Mouse (Mus musculus): ENCODE results near the gene Cxcl10.
A peak's percentile ranks its signal among the peaks of the same experiment; 100 is the strongest.
"Not testable (repeated sequence)": the region's sequence is repeated elsewhere in the genome, so short reads cannot be mapped to it uniquely, and the experiment has no call there.

Gene Cxcl10

DNA sequence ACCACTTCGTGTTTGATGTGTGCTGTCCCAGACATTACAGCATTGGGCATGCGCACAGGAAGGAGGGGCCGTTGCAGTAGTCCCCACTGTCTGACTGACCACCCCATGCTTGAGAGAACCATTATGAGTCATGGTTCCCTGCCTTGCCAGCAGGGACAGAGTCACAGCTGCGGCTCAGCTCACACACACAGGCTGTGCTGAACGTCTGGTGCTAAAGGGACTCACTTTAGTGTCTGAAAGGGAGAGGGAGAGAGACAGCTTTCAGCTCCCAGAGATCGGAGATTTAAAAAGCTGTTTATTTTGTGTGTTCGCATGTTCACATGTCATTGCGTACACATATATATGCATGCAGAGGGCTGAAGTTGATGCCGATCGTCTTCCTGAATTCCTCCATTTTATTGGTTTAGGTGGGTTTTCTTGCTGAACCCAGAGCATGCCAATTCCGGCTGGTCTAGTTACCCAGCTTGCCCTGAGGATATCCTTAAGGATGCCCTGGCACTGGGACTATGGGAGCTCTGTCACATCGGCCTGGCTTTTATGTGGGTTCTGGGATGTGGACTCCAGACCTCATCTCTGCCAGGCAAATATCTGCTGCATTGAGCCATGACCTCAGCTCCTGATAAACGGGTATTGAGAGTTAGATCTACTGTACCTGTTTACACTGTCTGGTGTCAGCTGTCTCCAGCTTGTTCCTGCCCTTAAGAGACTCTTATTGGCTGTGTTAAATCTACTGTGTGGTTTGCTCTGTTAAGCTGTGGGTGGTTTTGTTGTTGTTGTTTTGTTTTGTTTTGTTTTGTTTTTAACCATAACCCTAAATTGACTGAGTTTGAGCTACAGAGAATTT is 20.7 kb upstream of the Cxcl10 start:
- peak; percentile 53 for DNase-seq (ENCODE audit: low spot score)

GRCm38 (mm10) chr5:92368392-92368791 is 19.7 kb upstream of the Cxcl10 start:
- no peak for DNase-seq (ENCODE audit: low spot score)

DNA sequence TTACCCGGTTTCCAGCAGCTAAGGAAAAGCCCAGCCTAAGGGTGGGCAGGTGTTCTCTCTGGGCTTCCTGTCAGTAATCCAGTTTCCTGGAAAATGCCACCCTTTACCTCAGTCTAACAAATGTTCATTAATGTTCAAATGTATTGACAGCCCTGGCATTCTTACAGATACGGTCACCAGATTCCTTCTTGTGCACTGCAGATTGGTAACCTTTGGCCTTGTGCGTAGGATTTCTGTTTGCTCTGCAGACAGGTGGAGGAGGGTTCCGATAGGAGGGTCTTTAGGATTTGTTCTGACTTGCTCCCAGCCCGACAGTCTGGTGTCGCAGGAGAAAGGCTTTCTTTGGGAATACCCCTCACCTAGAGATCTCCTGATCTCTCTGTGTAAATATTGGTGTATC is 17.9 kb upstream of the Cxcl10 start:
- no peak for DNase-seq (ENCODE audit: low spot score)

GRCm38 (mm10) chr5:92365146-92365705 is 16.5 kb upstream of the Cxcl10 start:
- no peak for DNase-seq (ENCODE audit: low spot score)

GRCm38 (mm10) chr5:92364011-92364410 is 15.3 kb upstream of the Cxcl10 start:
- DNase-seq (ENCODE audit: low spot score), result no peak

DNA sequence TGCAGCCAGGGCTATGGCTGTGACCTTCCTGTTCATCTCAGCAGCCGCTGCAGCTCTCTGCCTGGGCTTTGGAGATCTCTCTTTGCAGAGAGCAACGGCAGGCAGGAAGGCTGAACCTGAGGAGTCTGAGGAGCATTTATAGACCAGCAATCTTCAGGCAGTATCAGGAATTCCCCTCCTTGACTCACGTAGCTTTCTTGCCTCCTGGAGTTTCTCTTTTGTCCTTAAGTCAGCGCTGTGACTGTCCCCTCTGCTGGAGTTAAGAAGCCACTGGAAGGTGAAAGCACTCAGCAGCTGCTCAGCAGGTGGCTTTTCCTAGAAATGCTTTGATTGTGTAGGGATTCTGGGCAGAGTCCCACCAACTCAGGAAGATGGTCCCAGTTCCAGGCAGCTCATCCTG is 14.5 kb upstream of the Cxcl10 start:
- DNase-seq (ENCODE audit: low spot score), result no peak

- DNase-seq (ENCODE audit: low spot score), result no peak
These were observed 10.2 kb upstream of the Cxcl10 start for GRCm38 (mm10) chr5:92358767-92359455.

DNA sequence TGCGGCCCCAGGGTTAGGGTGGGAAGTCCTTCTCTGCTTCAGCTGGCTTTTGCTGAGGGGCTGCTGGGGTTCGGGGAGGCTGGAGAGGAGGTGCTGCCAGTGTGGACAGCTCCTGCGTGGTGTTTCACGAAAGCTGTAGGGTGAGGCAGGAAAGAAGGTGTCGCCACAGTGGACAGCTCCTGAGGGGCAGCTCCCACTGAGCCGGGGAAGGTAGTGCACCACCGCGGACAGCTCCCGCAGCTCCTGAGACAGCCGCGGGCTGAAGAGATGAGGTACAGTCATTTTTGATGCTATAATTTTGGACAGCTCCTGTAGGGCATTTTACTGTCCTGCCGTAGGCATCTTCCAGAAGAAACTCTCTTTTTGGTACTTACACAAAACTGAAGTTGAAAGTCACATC is 9.3 kb upstream of the Cxcl10 start:
- no peak for DNase-seq (ENCODE audit: low spot score)

- peak; percentile 12 for DNase-seq (ENCODE audit: low spot score)
These were observed 4.8 kb upstream of the Cxcl10 start for GRCm38 (mm10) chr5:92353517-92353916.

- DNase-seq (ENCODE audit: low spot score), result not testable (repeated sequence)
These were observed 4.0 kb upstream of the Cxcl10 start for GRCm38 (mm10) chr5:92352716-92353115.

DNA sequence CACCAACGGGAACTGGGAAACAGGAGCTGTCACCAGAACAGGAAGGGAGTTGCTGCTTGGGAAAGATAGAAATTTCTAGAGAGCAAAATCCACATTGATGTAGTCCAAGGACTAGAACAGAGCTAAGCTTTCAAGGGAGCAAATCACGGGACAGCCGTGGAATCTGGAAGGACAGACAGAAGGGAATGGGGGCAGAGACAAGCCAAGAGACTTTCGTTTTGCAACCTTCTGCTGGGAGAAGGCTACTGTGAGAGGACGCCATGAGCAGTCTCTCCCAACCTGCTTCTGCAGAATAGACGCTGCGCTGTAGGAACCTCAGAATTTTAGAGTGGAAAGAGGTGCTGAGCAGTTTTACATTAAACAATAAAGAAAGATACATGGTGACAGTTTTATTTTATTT is 1.0 kb upstream of the Cxcl10 start:
- no peak for DNase-seq (ENCODE audit: low spot score)

GRCm38 (mm10) chr5:92345006-92345405 is 3.7 kb downstream of the Cxcl10 start:
- DNase-seq (ENCODE audit: low spot score), result no peak

DNA sequence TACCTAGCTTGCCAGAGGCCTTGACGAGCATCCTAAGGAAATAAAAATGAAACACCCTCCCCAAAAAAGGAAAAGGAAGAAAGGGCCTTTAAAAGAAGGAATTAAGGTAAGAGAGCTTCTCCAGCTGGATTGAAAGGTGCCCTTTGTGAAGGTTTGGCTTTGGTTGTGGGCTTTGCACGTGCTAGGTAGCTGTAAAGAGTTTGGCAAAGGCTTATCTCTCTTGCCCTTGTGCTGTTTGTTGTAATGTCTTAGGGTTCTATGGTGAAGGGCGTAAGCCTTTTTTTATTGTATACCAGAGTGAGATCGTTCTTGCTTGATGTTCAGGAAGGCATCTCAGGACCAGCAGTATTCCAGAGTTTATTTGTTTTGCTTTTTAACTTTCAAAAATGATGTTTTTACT is 8.1 kb downstream of the Cxcl10 start:
- no peak for DNase-seq (ENCODE audit: low spot score)

- DNase-seq (ENCODE audit: low spot score), result no peak
These were observed 11.9 kb downstream of the Cxcl10 start for GRCm38 (mm10) chr5:92336743-92337142.

- no peak for DNase-seq (ENCODE audit: low spot score)
These were observed 16.3 kb downstream of the Cxcl10 start for GRCm38 (mm10) chr5:92332359-92332840.

GRCm38 (mm10) chr5:92331635-92332338 is 16.9 kb downstream of the Cxcl10 start, which contains the start of gene Art3:
Art3 (plus strand) TSS chr5:92331827.
- DNase-seq (ENCODE audit: low spot score), result no peak

GRCm38 (mm10) chr5:92331122-92331521 is 17.6 kb downstream of the Cxcl10 start:
- no peak for DNase-seq (ENCODE audit: low spot score)

DNA sequence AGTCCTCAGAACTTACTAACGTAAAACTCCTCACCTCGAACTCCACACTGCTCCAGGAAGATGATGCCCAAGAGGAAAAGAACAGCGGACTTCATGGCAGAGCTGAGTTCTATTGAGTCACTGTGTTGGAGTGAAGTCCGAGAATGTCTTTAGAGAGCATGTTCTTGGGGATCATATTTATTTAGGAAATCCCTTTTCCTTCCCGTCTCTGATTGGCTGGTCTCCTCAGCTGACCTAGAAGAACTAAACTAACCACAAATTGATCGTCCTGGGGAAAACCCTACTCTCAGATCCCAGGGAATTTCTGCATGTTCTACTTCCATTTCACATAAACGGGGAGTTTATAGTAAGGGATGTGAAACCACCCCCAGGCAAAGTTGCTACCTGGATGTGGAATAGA is 20.8 kb downstream of the Cxcl10 start, which contains the start of gene Cxcl9:
Gene Cxcl9, minus strand, starts transcription at position 151 of the 400 bp plus-strand sequence.
- no peak for DNase-seq (ENCODE audit: low spot score)

GRCm38 (mm10) chr5:92327367-92327766 is 21.3 kb downstream of the Cxcl10 start:
- DNase-seq (ENCODE audit: low spot score), result no peak

DNA sequence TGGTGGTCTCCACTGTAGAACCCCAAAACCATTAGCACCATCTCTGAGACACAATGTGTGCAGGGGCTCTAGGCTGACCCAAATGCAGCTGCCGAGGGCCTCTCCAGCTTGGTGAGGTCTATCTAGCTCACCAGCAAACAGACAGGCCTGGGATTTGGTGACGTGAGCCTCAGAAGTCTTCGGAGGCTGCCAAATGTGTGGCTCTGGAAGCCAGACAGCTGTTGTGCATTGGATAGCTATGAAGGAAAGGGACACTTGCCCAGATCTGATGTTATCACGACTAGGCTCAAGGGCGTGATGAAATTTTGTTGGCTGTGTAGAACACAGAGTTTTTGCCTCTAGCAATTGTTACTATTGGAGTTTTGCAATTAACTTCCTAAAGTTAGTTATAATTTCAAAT is 25.4 kb downstream of the Cxcl10 start:
- no peak for DNase-seq (ENCODE audit: low spot score)

- no peak for DNase-seq (ENCODE audit: low spot score)
These were observed 26.1 kb downstream of the Cxcl10 start for GRCm38 (mm10) chr5:92322612-92323011.
